Mouse (Mus musculus) stomach, postnatal 0 days (tissue): Measurements from ENCODE around the gene Tmem139. TPM values are rescaled to one million over a fixed set of nuclear protein-coding genes. Genes with fewer than 3 reads are reported as not detected.
A peak's percentile ranks its signal among the peaks of the same experiment; 100 is the strongest.

Source experiments
- ATAC-seq: fragments of 200-750 bp; cut with Nextera tagmentation; 2 replicates; pipeline ENCODE4 v1.8.0; 2017; ENCODE audit not compliant: low FRiP score, low TSS enrichment
- DNase-seq: peaks from one replicate; pipeline ENCODE4 v3.0.0-alpha.2; 2016; ENCODE audit warnings: low spot score
- H3K27ac ChIP-seq: fragments of 300-500 bp; sonication (generic); replicated peaks from 2 replicates; pipeline ENCODE4 v1.5.1; 2014; ENCODE audit warnings: mild to moderate bottlenecking, control low read depth
- H3K27me3 ChIP-seq: fragments of 300-500 bp; sonication (generic); 2 replicates; pipeline ENCODE4 v1.6.1; 2014; ENCODE audit warnings: low read length; ENCODE audit not compliant: control insufficient read depth, insufficient read depth
- H3K36me3 ChIP-seq: fragments of 300-500 bp; sonication (generic); 2 replicates; pipeline ENCODE4 v1.6.1; 2014; ENCODE audit warnings: low read length, mixed read lengths; ENCODE audit not compliant: control insufficient read depth, insufficient read depth
- H3K4me1 ChIP-seq: fragments of 300-500 bp; sonication (generic); replicated peaks from 2 replicates; pipeline ENCODE4 v1.6.1; 2014; ENCODE audit warnings: antibody characterized with exemption; ENCODE audit not compliant: control insufficient read depth, insufficient read depth
- H3K4me2 ChIP-seq: fragments of 300-500 bp; sonication (generic); replicated peaks from 2 replicates; pipeline ENCODE4 v1.6.1; 2014; ENCODE audit warnings: low read depth, mild to moderate bottlenecking, control low read depth, moderate library complexity
- H3K4me3 ChIP-seq: fragments of 300-500 bp; sonication (generic); 2 replicates; pipeline ENCODE4 v1.5.1; 2014; ENCODE audit warnings: low read depth, low read length, control low read depth
- H3K9ac ChIP-seq: fragments of 300-500 bp; sonication (generic); 2 replicates; pipeline ENCODE4 v1.6.1; 2014; ENCODE audit warnings: mild to moderate bottlenecking, low read length, control low read depth, mixed read lengths
- H3K9me3 ChIP-seq: fragments of 300-500 bp; sonication (generic); 2 replicates; pipeline ENCODE4 v1.6.1; 2016; ENCODE audit warnings: low read length; ENCODE audit not compliant: control insufficient read depth
- CTCF ChIP-seq: IDR thresholded peaks from 2 replicates; pipeline ENCODE4 v1.5.1; 2016; ENCODE audit warnings: antibody characterized with exemption, low read depth, mild to moderate bottlenecking, moderate library complexity
- EP300 ChIP-seq: optimal IDR thresholded peaks from 2 replicates; pipeline ENCODE3; 2016; ENCODE audit warnings: antibody characterized with exemption
- WGBS: fragments of 180-500 bp; shearing (Covaris S2); extraction: QIAGEN DNeasy Blood & Tissue Kit; methylation state at CpG from one replicate; pipeline ENCODE4 v1.1.7; 2014; 5-methylcytosine and 5-hydroxymethylcytosine counted together
- polyA plus RNA-seq: library from polyadenylated mRNA; unstranded; fragments of >200 nt; fragmentation: Nextera tagmentation; extraction: Ambion mirVana; gene quantifications from 2 replicates; pipeline ENCODE4 v1.2.1, GENCODE M21; 2015

Tmem139 gene
- polyA plus RNA-seq, 1 experiment from 2014 or later = 24.6 TPM

DNA sequence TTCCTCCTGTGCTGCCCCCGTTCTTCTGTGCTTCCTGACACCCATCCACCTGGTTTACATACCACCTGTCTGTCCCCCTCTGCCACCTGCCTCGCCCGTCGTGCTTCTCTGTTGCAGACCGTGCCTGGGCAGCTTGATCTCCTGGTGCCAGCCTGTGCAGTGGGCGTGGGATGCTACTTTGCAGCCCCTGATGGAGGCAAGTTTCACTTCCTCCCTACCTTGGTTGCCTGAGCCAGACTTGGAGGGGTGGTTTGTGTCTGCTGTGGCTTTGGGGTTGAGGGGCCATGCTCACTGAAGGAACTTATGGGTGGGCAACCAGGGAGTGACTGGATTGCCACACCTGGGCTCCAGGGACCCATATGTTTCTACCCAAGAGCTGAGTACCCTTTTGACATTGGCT, 31.6 kb downstream of the Tmem139 start:
- TF ChIP-seq EP300 (no peak), CTCF (no peak)
- Histone ChIP-seq H3K4me2 (no peak overlapping the region), H3K9me3 (no peaks in the 10 kb centered on the region), H3K36me3 (no peaks in the 10 kb centered on the region), H3K4me3 (no peak overlapping the region), H3K27ac (no peak overlapping the region), H3K9ac (no peak overlapping the region), H3K4me1 (no peaks in the 10 kb centered on the region), H3K27me3 (no peaks in the 10 kb centered on the region)
- DNase-seq (no peak), ATAC-seq (no peak)
- WGBS = 86% methylated on average over 6 of the region's 6 CpGs

DNA sequence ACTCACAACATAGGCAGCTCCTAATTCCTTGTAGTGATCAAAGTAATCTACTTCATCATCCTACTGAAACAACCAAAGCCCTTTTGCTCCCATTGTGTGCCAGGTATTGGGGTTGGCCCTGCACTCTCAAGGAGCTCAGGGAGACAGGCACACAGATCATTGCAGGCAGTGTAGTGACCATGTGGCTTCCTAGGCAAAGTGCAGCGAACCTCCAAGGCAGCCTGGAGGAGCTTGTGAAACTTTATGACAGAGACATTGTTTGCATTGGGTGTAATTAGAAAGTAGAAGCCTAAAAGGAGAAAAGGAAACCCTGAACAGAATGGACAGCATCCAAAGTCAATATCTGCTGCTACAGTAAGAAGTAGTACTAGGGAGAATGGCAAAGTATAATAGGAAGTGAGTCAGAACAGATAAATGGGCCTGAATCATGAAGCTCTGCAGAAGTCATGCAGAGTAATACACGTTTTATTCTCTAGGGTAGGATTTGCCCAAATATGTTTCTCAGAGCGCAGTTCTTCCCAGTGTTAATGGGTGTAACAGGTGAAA, 33.9 kb downstream of the Tmem139 start:
- 57% methylated on average over 3 of the region's 3 CpGs for whole genome bisulfite sequencing
- no peak overlapping the region for H3K4me3 ChIP-seq
- H3K36me3 ChIP-seq = no peaks in the 10 kb centered on the region
- ATAC-seq = peak; percentile 83
- no peaks in the 10 kb centered on the region for H3K4me1 ChIP-seq
- H3K9ac ChIP-seq = no peak overlapping the region
- no peaks in the 10 kb centered on the region for H3K27me3 ChIP-seq
- H3K27ac ChIP-seq = no peak overlapping the region
- no peak overlapping the region for H3K4me2 ChIP-seq
- no peak for TF ChIP-seq EP300
- TF ChIP-seq CTCF = no peak
- no peaks in the 10 kb centered on the region for H3K9me3 ChIP-seq
- no peak for DNase-seq

DNA sequence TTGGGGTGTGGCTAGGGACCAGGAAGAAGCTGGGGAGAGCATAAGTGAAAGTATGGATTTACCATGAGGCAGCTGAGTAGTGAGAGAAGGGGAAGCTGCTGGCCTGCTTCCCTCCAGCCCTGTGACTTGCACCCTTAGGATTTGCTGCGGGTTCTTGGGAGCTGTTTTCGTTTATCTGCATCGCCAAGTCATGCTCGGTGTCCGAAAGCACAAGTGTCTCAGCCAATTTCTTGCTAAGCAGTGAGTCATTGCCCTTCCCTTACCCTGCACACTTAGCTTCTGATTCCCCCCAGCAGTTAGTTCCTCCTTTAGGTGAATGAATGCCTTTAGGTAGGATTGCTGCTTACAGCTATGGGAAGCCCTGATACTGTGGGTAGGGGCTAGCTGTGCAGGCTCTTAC, 37.6 kb downstream of the Tmem139 start:
- Histone ChIP-seq H3K4me2 (no peak overlapping the region), H3K27ac (no peak overlapping the region), H3K36me3 (no peaks in the 10 kb centered on the region), H3K4me3 (no peak overlapping the region), H3K9me3 (no peaks in the 10 kb centered on the region), H3K9ac (no peak overlapping the region), H3K27me3 (no peaks in the 10 kb centered on the region), H3K4me1 (no peaks in the 10 kb centered on the region)
- WGBS = 71% methylated on average over 5 of the region's 5 CpGs
- no peak for TF ChIP-seq CTCF
- no peak for TF ChIP-seq EP300
- DNase-seq (no peak), ATAC-seq (no peak)

DNA sequence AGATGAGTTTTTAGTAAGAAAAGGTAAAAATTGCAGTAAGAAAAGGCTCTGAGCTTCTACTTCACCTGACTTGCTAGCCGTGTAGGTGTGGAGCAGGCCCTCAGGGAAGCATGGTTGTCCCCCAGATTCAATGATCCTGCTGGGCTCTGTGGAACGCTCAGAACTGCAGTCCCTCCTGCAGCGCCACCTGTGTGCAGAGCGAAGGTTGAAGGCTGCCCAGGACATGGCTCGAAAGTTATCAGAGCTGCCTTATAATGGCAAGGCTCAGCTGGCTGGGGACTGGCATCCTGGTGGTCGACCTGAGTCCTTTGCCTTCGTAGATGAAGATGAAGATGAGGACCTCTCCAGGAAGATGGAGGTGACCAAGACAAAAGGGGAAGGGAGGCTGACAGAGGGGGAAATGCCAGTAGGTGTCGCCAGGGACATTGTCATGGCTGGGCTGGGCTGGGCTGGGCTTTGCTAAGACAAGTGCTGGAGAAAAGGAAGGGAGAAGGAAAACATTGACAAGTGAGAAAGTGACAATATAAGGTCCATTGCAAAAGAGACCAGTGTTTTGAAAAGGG, 48.1 kb downstream of the Tmem139 start:
- DNase-seq (peak; percentile 51), ATAC-seq (no peak)
- TF ChIP-seq EP300 = no peak
- peak; percentile 61 for TF ChIP-seq CTCF
- H3K27ac ChIP-seq = no peak overlapping the region
- H3K4me3 ChIP-seq = no peak overlapping the region
- no peaks in the 10 kb centered on the region for H3K4me1 ChIP-seq
- H3K27me3 ChIP-seq = no peaks in the 10 kb centered on the region
- no peak overlapping the region for H3K9ac ChIP-seq
- H3K4me2 ChIP-seq = no peak overlapping the region
- no peaks in the 10 kb centered on the region for H3K36me3 ChIP-seq
- no peaks in the 10 kb centered on the region for H3K9me3 ChIP-seq
- WGBS = 48% methylated on average over 8 of the region's 8 CpGs

DNA sequence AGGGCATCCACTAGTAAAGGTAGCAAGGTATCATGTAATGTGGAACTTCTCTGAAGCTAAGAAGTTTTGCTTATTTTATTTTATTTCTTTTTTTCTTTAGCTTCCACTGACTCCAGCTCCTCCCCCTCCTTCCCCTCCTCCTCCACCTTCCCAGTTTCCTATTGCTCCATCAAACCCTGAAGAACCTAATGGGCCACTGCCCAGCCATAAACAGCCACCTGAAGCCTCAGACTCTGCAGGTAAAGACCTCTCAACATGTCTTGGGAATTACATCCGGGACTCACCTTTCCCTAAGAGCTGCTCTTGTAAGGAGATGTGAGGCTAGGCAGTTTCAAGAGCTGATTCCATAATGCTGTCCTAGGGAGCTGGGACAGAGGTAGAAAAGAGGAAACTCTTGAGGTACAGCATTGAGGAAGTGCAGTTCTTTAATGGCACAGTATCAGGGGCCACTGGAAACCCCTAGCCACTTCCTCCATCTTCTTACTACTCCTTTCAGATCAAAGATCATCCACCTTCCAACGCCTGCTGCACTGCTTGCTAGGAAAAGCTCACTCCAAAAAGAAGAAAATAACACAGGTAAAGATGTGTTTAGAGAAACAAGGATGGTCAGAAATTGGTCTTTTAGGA, 48.8 kb downstream of the Tmem139 start:
- TF ChIP-seq CTCF (no peak), EP300 (no peak)
- Histone ChIP-seq H3K27ac (no peak overlapping the region), H3K4me1 (no peaks in the 10 kb centered on the region), H3K4me3 (no peak overlapping the region), H3K4me2 (no peak overlapping the region), H3K9me3 (no peaks in the 10 kb centered on the region), H3K36me3 (no peaks in the 10 kb centered on the region), H3K27me3 (no peaks in the 10 kb centered on the region), H3K9ac (no peak overlapping the region)
- ATAC-seq (no peak), DNase-seq (no peak)
- 80% methylated on average over 2 of the region's 2 CpGs for WGBS

Other genes with a start within 250 kb of the Tmem139 start
- not detected in 2 replicates for gene Sva, start 223.6 kb upstream of the Tmem139 start, polyA plus RNA-seq
- not detected in 2 replicates for gene Tas2r139, start 121.0 kb upstream of the Tmem139 start, polyA plus RNA-seq
- not detected in 2 replicates for gene Tas2r144, start 46.6 kb upstream of the Tmem139 start, polyA plus RNA-seq
- gene Gstk1, start 16.0 kb upstream of the Tmem139 start, polyA plus RNA-seq = 56.7 and 60.5 TPM in 2 replicates
- 20.2 and 21.6 TPM in 2 replicates for gene Casp2, start 3.0 kb downstream of the Tmem139 start, polyA plus RNA-seq
- 0.06 and 0.12 TPM in 2 replicates for gene Clcn1, start 24.7 kb downstream of the Tmem139 start, polyA plus RNA-seq
- gene Fam131b, start 62.7 kb downstream of the Tmem139 start, polyA plus RNA-seq = 0.10 and 0.12 TPM in 2 replicates
- 60.5 and 68.0 TPM in 2 replicates for gene Zyx, start 87.7 kb downstream of the Tmem139 start, polyA plus RNA-seq
- 19.9 and 20.1 TPM in 2 replicates for gene Epha1, start 111.3 kb downstream of the Tmem139 start, polyA plus RNA-seq
- not detected in 2 replicates for gene Tas2r143, start 138.3 kb downstream of the Tmem139 start, polyA plus RNA-seq
- not detected in 2 replicates for gene Tas2r135, start 143.5 kb downstream of the Tmem139 start, polyA plus RNA-seq
- gene Tas2r126, start 172.6 kb downstream of the Tmem139 start, polyA plus RNA-seq = not detected in 2 replicates
- not detected in 2 replicates for gene Olfr458, start 203.2 kb downstream of the Tmem139 start, polyA plus RNA-seq
- gene Olfr457, start 214.4 kb downstream of the Tmem139 start, polyA plus RNA-seq = 0.02 TPM in 1 of 2 replicates, not detected in the other
- gene Olfr456, start 225.2 kb downstream of the Tmem139 start, polyA plus RNA-seq = not detected in 2 replicates